Mouse (Mus musculus): Measurements from ENCODE around the gene Cd200r1.
"Not testable (repeated sequence)": the region's sequence is repeated elsewhere in the genome, so short reads cannot be mapped to it uniquely, and the experiment has no call there.

Gene Cd200r1

GRCm38 (mm10) chr16:44767506-44767905 lies 2.0 kb downstream of the Cd200r1 start:
- DNase-seq, result no peak

- no peak for DNase-seq
Measured at GRCm38 (mm10) chr16:44767967-44768366, 2.4 kb downstream of the Cd200r1 start.

DNA sequence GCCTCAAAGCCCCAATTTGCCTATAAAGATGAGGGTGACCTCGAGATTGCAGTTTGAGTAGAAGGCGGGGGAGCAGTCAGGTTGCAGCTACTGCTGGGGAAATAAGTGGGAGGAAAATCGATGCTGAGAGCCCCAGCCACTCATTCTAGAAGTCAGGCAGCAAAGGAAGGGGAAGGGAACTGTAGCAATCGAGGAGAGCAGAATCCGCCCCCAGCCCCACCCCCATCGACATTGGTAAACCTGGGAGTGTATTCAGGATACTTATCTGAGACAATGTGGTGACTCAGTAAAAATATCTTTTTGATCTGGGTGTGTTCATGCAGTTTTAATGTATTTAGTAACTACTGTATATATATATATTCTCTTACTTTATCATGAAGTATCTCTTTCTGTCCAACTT lies 7.0 kb downstream of the Cd200r1 start:
- DNase-seq, result no peak

- no peak for DNase-seq
Measured at GRCm38 (mm10) chr16:44773673-44774072, 8.1 kb downstream of the Cd200r1 start.

DNA sequence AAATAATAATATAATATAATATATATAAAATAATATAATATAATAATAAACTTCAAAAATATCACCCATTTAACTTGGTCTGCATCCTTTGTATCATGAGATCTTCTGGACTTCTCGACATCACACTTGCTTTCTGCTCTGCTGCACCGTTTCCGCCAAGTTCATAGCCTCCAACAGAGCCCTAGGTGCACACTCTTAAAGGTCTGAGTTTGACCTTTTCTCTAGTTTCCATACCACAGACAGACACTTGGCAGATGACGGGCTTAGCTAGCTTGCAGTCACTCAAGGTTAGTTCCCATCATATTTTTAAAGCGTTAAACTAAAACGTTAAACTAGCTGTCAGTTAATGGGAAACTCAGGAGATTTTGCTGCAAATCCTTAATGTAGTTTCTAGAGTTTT lies 8.7 kb downstream of the Cd200r1 start:
- no peak for DNase-seq

- no peak for DNase-seq
Measured at GRCm38 (mm10) chr16:44778538-44779147, 13.1 kb downstream of the Cd200r1 start.

DNA sequence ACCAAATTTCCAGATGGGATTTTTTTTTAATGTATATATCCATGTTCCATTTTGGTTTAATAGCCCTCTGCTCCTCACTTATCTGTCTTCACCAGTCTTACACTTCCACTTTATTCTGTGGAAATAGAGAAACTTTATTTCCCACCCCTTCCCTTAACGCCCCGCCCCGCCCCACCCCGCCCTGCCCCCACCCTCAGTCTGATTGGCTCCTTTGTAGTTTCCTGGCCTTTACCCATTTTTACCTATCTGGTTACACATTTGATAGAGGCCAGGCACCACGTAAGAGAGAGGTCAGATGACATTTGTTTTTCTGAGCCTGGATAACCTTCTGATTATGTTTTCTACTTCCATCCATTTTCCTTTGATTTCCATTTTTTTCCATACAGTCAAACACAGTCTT lies 14.0 kb downstream of the Cd200r1 start:
- no peak for DNase-seq

GRCm38 (mm10) chr16:44780751-44781150 lies 15.2 kb downstream of the Cd200r1 start:
- no peak for DNase-seq

DNA sequence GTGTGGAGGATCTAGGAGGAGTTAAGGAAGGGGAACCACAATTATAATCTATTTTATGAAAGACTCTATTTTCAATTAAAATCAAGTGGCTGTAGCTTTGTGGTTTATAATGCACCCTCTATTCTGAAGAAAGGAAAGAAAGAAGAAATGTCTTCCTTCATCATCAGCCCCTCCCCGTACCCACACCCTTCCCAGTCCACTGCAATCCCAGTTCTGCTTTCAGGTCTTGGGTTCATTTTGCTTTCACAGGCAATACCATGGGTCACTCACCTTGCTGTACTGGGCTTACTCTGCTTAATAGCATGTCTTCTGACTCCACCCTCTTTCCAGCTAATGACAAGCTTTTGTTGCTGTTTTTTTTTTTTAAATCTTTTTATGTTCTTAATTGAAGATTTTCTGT lies 21.4 kb downstream of the Cd200r1 start:
- DNase-seq, result no peak

- DNase-seq, result no peak
Measured at GRCm38 (mm10) chr16:44794416-44794815, 28.9 kb downstream of the Cd200r1 start.

DNA sequence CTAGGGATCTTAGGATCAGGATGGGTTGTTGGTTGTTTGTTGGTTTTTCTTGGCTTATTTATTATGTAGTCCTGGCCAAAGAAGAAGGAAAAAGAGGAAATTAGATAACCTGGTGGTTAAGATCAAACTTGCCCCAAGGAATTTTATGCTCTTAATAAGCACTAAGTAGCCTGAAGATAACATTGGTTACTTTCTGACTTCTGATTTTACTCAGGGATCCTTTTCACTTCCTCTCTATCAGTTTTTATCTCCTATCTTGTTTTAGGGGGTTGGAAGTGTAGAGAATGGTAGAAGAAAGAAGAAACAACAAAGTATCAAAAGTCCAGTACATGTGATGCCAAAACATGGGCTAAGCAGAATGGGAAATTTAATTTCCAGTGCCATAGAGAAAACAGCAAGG lies 40.4 kb downstream of the Cd200r1 start:
- no peak for DNase-seq

- DNase-seq, result not testable (repeated sequence)
Measured at GRCm38 (mm10) chr16:44810223-44810622, 44.7 kb downstream of the Cd200r1 start.

DNA sequence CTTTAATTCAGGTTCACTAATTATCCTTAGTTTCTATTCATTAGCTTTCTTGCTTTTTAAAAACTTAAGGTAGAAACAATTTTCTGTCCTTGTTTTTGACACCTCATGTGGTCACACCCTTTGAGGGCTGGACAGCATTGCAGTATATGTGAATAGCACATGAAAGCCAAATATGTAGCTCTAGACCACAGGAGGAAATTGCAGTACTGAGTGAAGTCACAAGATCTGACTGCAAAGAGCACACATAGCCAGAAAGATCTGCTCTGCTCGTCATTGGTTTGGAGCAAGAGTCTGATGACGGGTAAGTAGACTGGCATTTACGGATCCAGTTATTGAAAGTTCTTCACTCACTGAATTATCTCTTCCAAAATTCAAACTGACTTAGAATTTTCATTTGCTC lies 46.0 kb downstream of the Cd200r1 start, which contains the start of gene Cd200r4:
TSS of gene Cd200r4 (plus strand) at position 190 of the 400 bp plus-strand sequence.
- DNase-seq, result no peak

- DNase-seq, result no peak
Measured at GRCm38 (mm10) chr16:44812468-44813065, 47.0 kb downstream of the Cd200r1 start.

DNA sequence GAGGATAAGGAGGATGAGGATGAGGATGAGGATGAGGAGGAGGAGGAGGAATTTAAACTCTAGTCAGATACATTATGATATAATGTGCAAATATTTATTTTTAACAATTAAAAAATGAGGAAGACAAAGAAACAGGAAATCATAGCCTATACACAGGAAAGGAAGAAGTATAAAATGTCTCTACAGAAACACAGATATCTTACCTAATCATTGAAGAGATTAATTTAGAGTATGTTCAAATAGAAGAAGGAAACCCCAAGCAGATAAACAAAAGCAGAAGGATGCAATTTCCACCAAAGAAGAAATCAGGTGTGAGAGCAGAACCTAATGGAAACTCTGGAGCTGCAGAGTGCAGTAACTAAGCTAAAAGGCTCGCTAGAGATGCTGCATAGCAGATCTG lies 52.5 kb downstream of the Cd200r1 start:
- DNase-seq, result no peak

- DNase-seq, result no peak
Measured at GRCm38 (mm10) chr16:44820545-44820944, 55.0 kb downstream of the Cd200r1 start.

GRCm38 (mm10) chr16:44832286-44832685 lies 66.8 kb downstream of the Cd200r1 start:
- DNase-seq, result no peak

- not testable (repeated sequence) for DNase-seq
Measured at GRCm38 (mm10) chr16:44833189-44833588, 67.7 kb downstream of the Cd200r1 start.

Data from kidney, adult 18-20 months (tissue).